Mouse (Mus musculus) lung, adult 2 months (tissue): ENCODE results near the gene Comp.

Experiments
- CTCF ChIP-seq: fragments of 200-500 bp; IDR thresholded peaks from 2 replicates; pipeline ENCODE4 v1.5.1; 2011; ENCODE audit warnings: mild to moderate bottlenecking, low read length, control low read depth; ENCODE audit not compliant: insufficient read depth
- POLR2A ChIP-seq: fragments of 200-500 bp; IDR thresholded peaks from 2 replicates; pipeline ENCODE4 v1.6.1; 2011; ENCODE audit warnings: low read depth, mild to moderate bottlenecking, control low read depth, low read length, borderline replicate concordance; ENCODE audit errors: extremely low read depth

GRCm38 (mm10) chr8:70409019-70409418, 35.7 kb downstream of the Comp start:
- TF ChIP-seq POLR2A = no peak
- no peak for TF ChIP-seq CTCF
